Mouse (Mus musculus) embryonic fibroblast, embryonic 13.5 days (primary cell): ENCODE data around the gene Jund.
A peak's percentile ranks its signal among the peaks of the same experiment; 100 is the strongest.

Source experiments
- CTCF ChIP-seq: IDR thresholded peaks from 2 replicates; pipeline ENCODE4 v1.5.1; 2011; ENCODE audit warnings: mild to moderate bottlenecking, control low read depth, low read length, moderate library complexity, borderline replicate concordance; ENCODE audit not compliant: insufficient read depth
- POLR2A ChIP-seq: IDR thresholded peaks from 2 replicates; pipeline ENCODE4 v1.6.1; 2011; ENCODE audit warnings: low read depth, mild to moderate bottlenecking, control low read depth, low read length, moderate library complexity

GRCm38 (mm10) chr8:70682193-70682592 lies 16.6 kb upstream of the Jund start:
- no peak for TF ChIP-seq CTCF
- TF ChIP-seq POLR2A: peak; percentile 49; the same call in 1 of the 2 replicates
